Mouse (Mus musculus): Measurements from ENCODE around the gene Defa23. TPM values are rescaled to one million over a fixed set of nuclear protein-coding genes. Genes with fewer than 3 reads are reported as not detected.

Defa23 gene
- total RNA-seq (2023): not detected

GRCm38 (mm10) chr8:21054747-21055146 lies at the start of gene Defa23:
Gene Defa23 (plus strand): TSS chr8:21055047.

DNA sequence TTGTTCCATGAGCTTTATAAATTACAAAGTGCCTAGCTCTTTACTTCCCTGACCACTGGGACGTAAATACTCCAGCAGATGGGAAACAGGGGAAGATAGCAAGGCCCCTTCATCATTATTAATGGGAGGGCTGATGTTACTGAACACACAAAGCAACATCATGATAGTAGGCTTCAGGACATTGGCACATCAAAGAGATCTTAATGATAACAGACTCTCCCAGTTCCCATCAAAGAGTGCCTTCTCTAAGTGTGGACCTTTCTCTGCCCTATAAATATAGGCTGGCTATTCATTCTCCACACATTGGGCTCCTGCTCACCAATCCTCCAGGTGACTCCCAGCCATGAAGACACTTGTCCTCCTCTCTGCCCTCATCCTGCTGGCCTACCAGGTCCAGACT lies 29.6 kb upstream of the Defa23 start, which contains the start of gene Defa21:
Defa21 (plus strand) TSS at position 301 of the 400 bp plus-strand sequence.

DNA sequence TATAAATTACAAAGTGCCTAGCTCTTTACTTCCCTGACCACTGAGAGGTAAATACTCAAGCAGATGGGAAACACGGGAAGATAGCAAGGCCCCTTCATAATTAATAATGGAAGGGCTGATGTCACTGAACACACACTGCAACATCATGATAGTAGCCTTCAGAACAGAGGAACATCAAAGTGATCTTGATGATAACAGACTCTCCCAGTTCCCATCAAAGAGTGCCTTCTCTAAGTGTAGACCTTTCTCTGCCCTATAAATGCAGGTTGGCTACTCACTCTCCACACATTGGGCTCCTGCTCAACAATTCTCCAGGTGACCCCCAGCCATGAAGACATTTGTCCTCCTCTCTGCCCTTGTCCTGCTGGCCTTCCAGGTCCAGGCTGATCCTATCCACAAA lies 9.9 kb downstream of the Defa23 start, which contains the start of gene Defa35:
Defa35 (plus strand) TSS at position 301 of the 400 bp plus-strand sequence.

DNA sequence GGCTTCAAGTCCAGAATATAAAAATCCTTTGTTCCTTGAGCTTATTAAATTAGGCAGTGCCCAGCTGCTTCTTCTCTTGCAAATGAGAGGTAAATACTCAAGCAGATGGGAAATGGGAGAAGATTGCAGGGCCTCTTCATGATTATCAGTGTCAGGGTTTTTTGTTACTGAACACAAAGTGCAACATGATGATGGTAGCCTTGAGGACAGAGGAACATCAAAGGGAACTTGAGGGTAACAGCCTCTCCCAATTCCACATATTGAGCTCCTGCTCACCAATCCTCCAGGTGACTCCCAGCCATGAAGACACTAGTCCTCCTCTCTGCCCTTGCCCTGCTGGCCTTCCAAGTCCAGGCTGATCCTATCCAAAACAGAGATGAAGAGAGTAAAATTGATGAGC lies 29.3 kb downstream of the Defa23 start, which contains the start of gene Defa25:
Defa25 (plus strand) TSS at position 301 of the 400 bp plus-strand sequence.

DNA sequence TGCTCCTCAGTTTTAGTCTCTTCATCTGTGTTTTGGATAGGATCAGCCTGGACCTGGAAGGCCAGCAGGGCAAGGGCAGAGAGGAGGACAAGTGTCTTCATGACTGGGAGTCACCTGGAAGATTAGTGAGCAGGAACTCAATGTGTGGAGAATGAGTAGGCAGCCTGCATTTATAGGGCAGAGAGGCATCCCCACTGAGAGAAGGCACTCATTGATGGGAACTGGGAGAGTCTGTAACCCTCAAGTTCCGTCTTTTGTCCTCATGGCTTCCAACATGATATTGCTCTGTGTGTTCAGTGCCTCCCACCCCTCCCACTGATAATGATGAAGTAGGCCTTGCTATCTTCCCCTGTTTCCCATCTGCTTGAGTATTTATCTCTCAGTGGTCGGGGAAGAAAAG lies 41.1 kb downstream of the Defa23 start, which contains the start of gene Gm14851:
Gm14851 (minus strand) TSS at position 101 of the 400 bp plus-strand sequence.

Other genes starting within 250 kb of the Defa23 start
- not detected for gene Defb33, start 162.4 kb upstream of the Defa23 start, total RNA-seq (2023)
- not detected for gene Gm15056, start 152.4 kb upstream of the Defa23 start, total RNA-seq (2023)
- not detected for gene Gm6040, start 133.0 kb upstream of the Defa23 start, total RNA-seq (2023)
- gene AY761185, start 110.3 kb upstream of the Defa23 start, total RNA-seq (2023): not detected
- not detected for gene Defa21, start 29.5 kb upstream of the Defa23 start, total RNA-seq (2023)
- gene Defa35, start 10.0 kb downstream of the Defa23 start, total RNA-seq (2023): not detected
- gene Defa25, start 29.4 kb downstream of the Defa23 start, total RNA-seq (2023): not detected
- gene Gm14851, start 41.0 kb downstream of the Defa23 start, total RNA-seq (2023): not detected
- gene Defa30, start 79.6 kb downstream of the Defa23 start, total RNA-seq (2023): not detected
- not detected for gene Defa22, start 107.2 kb downstream of the Defa23 start, total RNA-seq (2023)
- not detected for gene Defa31, start 136.6 kb downstream of the Defa23 start, total RNA-seq (2023)
- gene Gm15293, start 146.5 kb downstream of the Defa23 start, total RNA-seq (2023): not detected
- gene Gm15292, start 194.7 kb downstream of the Defa23 start, total RNA-seq (2023): not detected